Mouse (Mus musculus) liver, embryonic 14.5 days (tissue): ENCODE data around the gene Dlgap4. TPM values are rescaled to one million over a fixed set of nuclear protein-coding genes. Genes with fewer than 3 reads are reported as not detected.

ENCODE experiments used
- ATAC-seq: fragments of 200-750 bp; cut with Nextera tagmentation; 2 replicates; pipeline ENCODE4 v1.8.0; 2017; ENCODE audit warnings: moderate number of reproducible peaks, mild to moderate bottlenecking, moderate library complexity; ENCODE audit not compliant: insufficient read depth
- DNase-seq, 3 experiments: peaks; one replicate each; pipeline ENCODE4 v3.0.0-alpha.2; 2012 to 2013; ENCODE audit warnings: low read depth in 3 of 3, low spot score in 3 of 3
- H3K27ac ChIP-seq: fragments of 300-500 bp; sonication (generic); 2 replicates; pipeline ENCODE4 v1.5.1; 2014; ENCODE audit warnings: moderate library complexity, mild to moderate bottlenecking, control low read depth, inconsistent platforms
- H3K27me3 ChIP-seq: fragments of 300-500 bp; sonication (generic); 2 replicates; pipeline ENCODE4 v1.6.1; 2014; ENCODE audit warnings: mild to moderate bottlenecking, low read length, moderate library complexity; ENCODE audit not compliant: control insufficient read depth, insufficient read depth
- H3K36me3 ChIP-seq: fragments of 300-500 bp; sonication (generic); replicated peaks from 2 replicates; pipeline ENCODE4 v1.6.1; 2014; ENCODE audit warnings: low read depth; ENCODE audit not compliant: control insufficient read depth, insufficient read depth
- H3K4me1 ChIP-seq, 2 experiments: fragments of 200-500 bp in 1 of 2; fragments of 300-500 bp in 1 of 2; sonication (generic) in 1 of 2; replicated peaks; 2 replicates each; pipeline ENCODE4 v1.6.1; 2012 to 2014; ENCODE audit warnings: antibody characterized with exemption in 1 of 2, inconsistent platforms in 1 of 2, low read length in 1 of 2; ENCODE audit not compliant: control insufficient read depth in 2 of 2, insufficient read depth in 2 of 2
- H3K4me2 ChIP-seq: fragments of 300-500 bp; sonication (generic); 2 replicates; pipeline ENCODE4 v1.6.1; 2014; ENCODE audit warnings: low read depth, mild to moderate bottlenecking, control low read depth, moderate library complexity
- H3K4me3 ChIP-seq, 2 experiments: fragments of 200-500 bp in 1 of 2; fragments of 300-500 bp in 1 of 2; sonication (generic) in 1 of 2; 2 replicates each; pipeline ENCODE4 v1.5.1; 2012 to 2014; ENCODE audit warnings: low read depth in 2 of 2, low read length in 2 of 2, mild to moderate bottlenecking in 2 of 2, control low read depth in 1 of 2, inconsistent platforms in 1 of 2, moderate library complexity in 1 of 2; ENCODE audit not compliant: insufficient read depth in 1 of 2
- H3K9ac ChIP-seq: fragments of 300-500 bp; sonication (generic); replicated peaks from 2 replicates; pipeline ENCODE4 v1.6.1; 2014; ENCODE audit warnings: mild to moderate bottlenecking, control low read depth, moderate library complexity
- H3K9me3 ChIP-seq: fragments of 300-500 bp; sonication (generic); 2 replicates; pipeline ENCODE4 v1.6.1; 2016; ENCODE audit warnings: low read length, mixed read lengths; ENCODE audit not compliant: control insufficient read depth
- CTCF ChIP-seq: IDR thresholded peaks from 2 replicates; pipeline ENCODE4 v1.5.1; 2016; ENCODE audit warnings: antibody characterized with exemption, low read depth, control low read depth
- EP300 ChIP-seq: IDR thresholded peaks from 2 replicates; pipeline ENCODE4 v1.6.1; 2016; ENCODE audit warnings: antibody characterized with exemption, low read depth
- WGBS: fragments of 180-500 bp; shearing (Covaris S2); extraction: QIAGEN DNeasy Blood & Tissue Kit; methylation state at CpG from one replicate; pipeline ENCODE4 v1.1.7; 2014; ENCODE audit not compliant: insufficient replicate concordance; 5-methylcytosine and 5-hydroxymethylcytosine counted together
- polyA plus RNA-seq, 2 experiments: library from polyadenylated mRNA; depleted of rRNA in 1 of 2; stranded (reverse) in 1 of 2; unstranded in 1 of 2; fragments of >200 nt; fragmentation: Nextera tagmentation in 1 of 2; extraction: Ambion mirVana in 1 of 2; gene quantifications; 2 replicates each; pipeline versions ENCODE4 v1.2.1 to v1.2.3; 2012 to 2014

Dlgap4 gene
- polyA plus RNA-seq, 2 experiments, result 6.6 to 9.7 TPM

DNA sequence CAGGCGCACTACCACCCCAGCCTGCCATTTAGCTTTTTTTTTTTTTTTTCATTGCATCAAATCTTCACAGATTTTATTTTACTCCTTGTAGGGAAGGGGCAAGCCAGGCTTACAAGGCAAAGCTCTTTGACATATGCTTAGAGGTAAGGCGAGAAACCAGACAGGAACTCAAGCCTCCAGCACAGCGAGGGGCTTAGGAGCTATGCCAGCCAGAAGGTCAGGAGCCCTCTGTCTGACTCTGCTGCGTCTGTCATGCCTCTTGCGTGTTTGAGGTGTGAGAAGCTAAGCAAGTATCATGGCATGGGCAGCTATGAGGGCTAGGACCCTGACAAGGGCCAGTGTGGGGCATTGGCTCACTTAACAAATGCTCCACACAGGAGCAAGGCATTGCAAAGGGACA is 53.8 kb downstream of the Dlgap4 start:
- Histone ChIP-seq H3K4me3 (no peak overlapping the region), H3K36me3 (no peaks in the 10 kb centered on the region), H3K27ac (no peak overlapping the region), H3K27me3 (no peaks in the 10 kb centered on the region), H3K9ac (no peak overlapping the region), H3K4me1 (no peaks in the 10 kb centered on the region), H3K9me3 (no peaks in the 10 kb centered on the region), H3K4me2 (no peak overlapping the region)
- TF ChIP-seq CTCF, result no peak
- TF ChIP-seq EP300, result no peak
- DNase-seq (no peak), ATAC-seq (no peak)
- WGBS, result 60% methylated on average over 5 of the region's 5 CpGs

DNA sequence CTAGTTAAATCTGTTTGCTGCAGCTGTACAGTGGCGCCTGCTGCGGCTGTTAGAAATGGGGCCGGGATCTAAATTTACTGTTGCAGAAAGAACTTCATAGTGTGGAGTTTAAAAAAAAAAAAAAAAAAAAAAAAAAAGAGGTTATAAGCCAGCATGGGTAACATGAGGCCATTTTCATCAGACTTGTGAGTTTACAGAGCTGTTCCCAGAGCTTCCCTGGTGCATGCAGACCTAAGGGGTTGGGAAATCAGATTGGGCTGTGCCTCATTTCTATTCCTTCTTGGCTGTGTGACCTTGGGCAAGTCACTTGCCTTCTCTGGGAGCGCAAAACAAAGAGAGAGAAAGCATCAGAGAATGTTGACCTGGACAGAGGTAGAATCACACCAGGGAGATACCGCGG is 55.1 kb downstream of the Dlgap4 start:
- Histone ChIP-seq H3K27me3 (no peaks in the 10 kb centered on the region), H3K9ac (no peak overlapping the region), H3K4me2 (no peak overlapping the region), H3K27ac (no peak overlapping the region), H3K9me3 (no peaks in the 10 kb centered on the region), H3K4me3 (no peak overlapping the region), H3K4me1 (no peaks in the 10 kb centered on the region), H3K36me3 (no peaks in the 10 kb centered on the region)
- no peak for ATAC-seq
- TF ChIP-seq EP300 (no peak), CTCF (no peak)
- 75% methylated on average over 6 of the region's 6 CpGs for WGBS
- DNase-seq, result no peak

DNA sequence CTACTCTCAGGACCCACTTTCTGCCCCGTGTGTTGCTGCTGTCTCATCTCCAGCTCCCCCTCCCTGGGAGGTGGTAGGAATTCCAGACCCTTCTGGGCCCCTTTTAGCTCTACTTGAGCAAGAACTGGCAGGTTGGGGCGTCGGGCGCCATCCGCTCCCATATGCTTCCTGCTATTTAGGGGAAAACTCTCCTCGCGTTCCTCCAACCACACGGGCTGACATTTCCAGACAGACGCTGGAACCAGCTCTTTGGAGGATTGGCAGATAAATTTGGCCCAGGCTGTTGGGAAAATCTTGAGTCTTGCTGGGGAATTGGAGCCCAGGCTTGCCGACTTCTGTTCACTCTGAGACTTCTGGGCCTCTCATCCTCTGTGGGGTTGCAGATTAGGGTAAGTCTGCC is 59.8 kb downstream of the Dlgap4 start:
- DNase-seq (no peak), ATAC-seq (no peak)
- Histone ChIP-seq H3K4me1 (no peaks in the 10 kb centered on the region), H3K9me3 (no peaks in the 10 kb centered on the region), H3K27ac (no peak overlapping the region), H3K4me3 (no peak overlapping the region), H3K36me3 (no peaks in the 10 kb centered on the region), H3K4me2 (no peak overlapping the region), H3K9ac (no peak overlapping the region), H3K27me3 (no peaks in the 10 kb centered on the region)
- WGBS, result 65% methylated on average over 10 of the region's 10 CpGs
- no peak for TF ChIP-seq CTCF
- no peak for TF ChIP-seq EP300

DNA sequence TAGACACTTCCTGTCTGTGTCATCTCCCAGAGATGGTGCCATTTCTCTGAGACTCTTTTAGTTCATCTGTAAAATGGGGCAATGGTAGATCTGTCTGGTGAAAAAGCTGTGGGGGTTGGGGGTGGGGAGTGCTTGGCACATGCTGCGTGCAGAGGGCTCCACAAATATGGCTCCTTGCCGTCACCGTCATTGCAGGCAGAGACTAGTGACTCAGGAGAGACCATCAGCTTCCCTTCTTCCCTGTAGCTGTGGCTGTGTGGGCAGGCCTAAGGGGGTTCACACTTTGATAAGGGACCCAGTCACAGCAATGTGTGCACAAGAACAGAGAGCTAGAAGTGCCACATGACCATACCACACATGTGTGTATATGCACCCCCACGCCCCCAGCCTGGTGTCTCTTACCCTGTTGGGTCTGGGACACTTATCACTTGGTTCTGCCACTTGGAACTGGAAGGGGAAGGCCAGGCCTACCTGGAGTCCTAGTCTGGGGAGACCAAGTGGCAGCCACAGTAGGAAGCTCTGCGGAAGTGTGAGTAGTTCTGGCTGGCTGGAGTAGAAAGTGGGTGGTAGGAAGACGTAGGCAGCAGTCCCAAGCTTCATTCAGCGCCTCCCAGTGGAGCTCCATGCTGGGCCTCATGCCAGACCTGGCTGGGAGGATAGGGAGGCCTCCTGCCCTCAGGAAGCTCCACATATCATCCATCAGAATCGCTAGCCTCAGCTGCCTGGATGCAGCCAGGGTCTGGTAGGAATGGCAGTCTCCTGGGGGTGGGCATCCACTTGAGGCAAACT is 60.6 kb downstream of the Dlgap4 start:
- Histone ChIP-seq H3K27ac (no peak overlapping the region), H3K9ac (no peak overlapping the region), H3K9me3 (no peaks in the 10 kb centered on the region), H3K4me1 (no peaks in the 10 kb centered on the region), H3K36me3 (no peaks in the 10 kb centered on the region), H3K27me3 (no peaks in the 10 kb centered on the region), H3K4me3 (no peak overlapping the region), H3K4me2 (no peak overlapping the region)
- DNase-seq (no peak), ATAC-seq (no peak)
- WGBS, result 56% methylated on average over 8 of the region's 8 CpGs
- TF ChIP-seq EP300 (no peak), CTCF (no peak)

DNA sequence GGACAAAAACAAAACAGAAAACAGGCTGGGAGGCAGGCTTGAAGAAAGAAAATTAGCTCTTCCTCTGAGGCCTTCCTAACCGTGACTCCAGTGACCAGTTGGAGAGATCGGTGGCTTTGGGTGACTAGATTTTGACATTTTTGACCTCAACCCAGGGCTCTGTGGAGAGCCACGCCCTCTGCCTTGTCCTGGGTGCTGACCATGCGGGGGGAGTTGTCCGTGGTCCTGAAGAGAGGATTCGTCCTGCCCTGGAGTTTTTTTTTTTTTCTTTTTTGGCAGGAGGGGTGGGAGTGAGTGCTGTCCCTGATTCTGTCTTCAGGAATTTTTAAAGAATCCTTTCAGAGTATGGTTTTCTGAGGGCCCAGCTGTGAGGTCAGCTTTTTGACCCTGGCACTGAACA is 63.4 kb downstream of the Dlgap4 start:
- no peak for ATAC-seq
- no peak for DNase-seq
- Histone ChIP-seq H3K36me3 (no peaks in the 10 kb centered on the region), H3K9me3 (no peaks in the 10 kb centered on the region), H3K4me2 (no peak overlapping the region), H3K9ac (no peak overlapping the region), H3K27ac (no peak overlapping the region), H3K4me3 (no peak overlapping the region), H3K27me3 (no peaks in the 10 kb centered on the region), H3K4me1 (0 out of 4 replicates have a peak, but pooled peaks cover 0 to 1% of the 10 kb centered on the region in 2 experiments)
- 4% methylated on average over 6 of the region's 6 CpGs for WGBS
- TF ChIP-seq EP300, result no peak
- no peak for TF ChIP-seq CTCF
